Mouse (Mus musculus) embryonic facial prominence, embryonic 11.5 days (tissue): Measurements from ENCODE around the gene Wars2. TPM values are rescaled to one million over a fixed set of nuclear protein-coding genes. Genes with fewer than 3 reads are reported as not detected.

Experiments
- ATAC-seq: fragments of 200-750 bp; cut with Nextera tagmentation; replicated peaks from 2 replicates; pipeline ENCODE4 v1.8.0; 2017; ENCODE audit warnings: low read depth; ENCODE audit not compliant: insufficient number of reproducible peaks, low FRiP score, low TSS enrichment
- DNase-seq: peaks from one replicate; pipeline ENCODE4 v3.0.0-alpha.2; 2015; ENCODE audit warnings: low spot score
- H3K27ac ChIP-seq: fragments of 300-500 bp; sonication (generic); replicated peaks from 2 replicates; pipeline ENCODE4 v1.5.1; 2014; ENCODE audit warnings: mild to moderate bottlenecking, low read depth, low read length, control low read depth
- H3K27me3 ChIP-seq: fragments of 300-500 bp; sonication (generic); 2 replicates; pipeline ENCODE4 v1.6.1; 2014; ENCODE audit warnings: mild to moderate bottlenecking, low read length, moderate library complexity, mixed read lengths; ENCODE audit not compliant: control insufficient read depth, insufficient read depth
- H3K36me3 ChIP-seq: fragments of 300-500 bp; sonication (generic); replicated peaks from 2 replicates; pipeline ENCODE4 v1.6.1; 2014; ENCODE audit warnings: low read depth, mild to moderate bottlenecking, low read length, moderate library complexity, mixed read lengths; ENCODE audit not compliant: control insufficient read depth, insufficient read depth
- H3K4me1 ChIP-seq: fragments of 300-500 bp; sonication (generic); 2 replicates; pipeline ENCODE4 v1.6.1; 2014; ENCODE audit warnings: low read length, mixed read lengths; ENCODE audit not compliant: control insufficient read depth, insufficient read depth
- H3K4me2 ChIP-seq: fragments of 300-500 bp; sonication (generic); 2 replicates; pipeline ENCODE4 v1.6.1; 2014; ENCODE audit warnings: low read depth, mild to moderate bottlenecking, control low read depth, low read length, moderate library complexity
- H3K4me3 ChIP-seq: fragments of 300-500 bp; sonication (generic); 2 replicates; pipeline ENCODE4 v1.5.1; 2014; ENCODE audit warnings: low read depth, low read length, control low read depth
- H3K9ac ChIP-seq: fragments of 300-500 bp; sonication (generic); replicated peaks from 2 replicates; pipeline ENCODE4 v1.6.1; 2014; ENCODE audit warnings: mild to moderate bottlenecking, control low read depth, low read length
- H3K9me3 ChIP-seq: fragments of 300-500 bp; sonication (generic); replicated peaks from 2 replicates; pipeline ENCODE4 v1.6.1; 2016; ENCODE audit warnings: mild to moderate bottlenecking, low read length, inconsistent platforms, mixed read lengths; ENCODE audit not compliant: control insufficient read depth
- WGBS: fragments of 180-500 bp; shearing (Covaris S2); extraction: QIAGEN DNeasy Blood & Tissue Kit; methylation state at CpG from one replicate; pipeline ENCODE4 v1.1.7; 2014; 5-methylcytosine and 5-hydroxymethylcytosine counted together
- polyA plus RNA-seq: library from polyadenylated mRNA; unstranded; fragments of >200 nt; fragmentation: Nextera tagmentation; extraction: Ambion mirVana; gene quantifications from 2 replicates; pipeline ENCODE4 v1.2.1, GENCODE M21; 2014

The Wars2 gene
- polyA plus RNA-seq, 1 experiment from 2014 or later = 9.3 TPM

GRCm38 (mm10) chr3:99235804-99236755, 95.2 kb downstream of the Wars2 start:
- Histone ChIP-seq H3K27me3 (peaks cover 58% of the 10 kb centered on the region), H3K4me2 (no peak overlapping the region), H3K4me3 (no peak overlapping the region), H3K27ac (no peak overlapping the region), H3K4me1 (0 out of 2 replicates have a peak, but pooled peaks cover 4% of the 10 kb centered on the region), H3K9me3 (no peaks in the 10 kb centered on the region), H3K36me3 (no peaks in the 10 kb centered on the region), H3K9ac (no peak overlapping the region)
- 4% methylated on average over 18 of the region's 18 CpGs for WGBS
- DNase-seq = peak; percentile 38
- no peak for ATAC-seq

GRCm38 (mm10) chr3:99238691-99239090, 97.8 kb downstream of the Wars2 start:
- no peak for ATAC-seq
- H3K4me1 ChIP-seq = peaks cover under 1% of the 10 kb centered on the region; the same call in 1 of the 2 replicates
- no peak for DNase-seq
- no peak overlapping the region for H3K9ac ChIP-seq
- H3K36me3 ChIP-seq = no peaks in the 10 kb centered on the region
- no peak overlapping the region for H3K4me3 ChIP-seq
- WGBS = 5% methylated on average over 1 of the region's 1 CpGs
- H3K27me3 ChIP-seq = peaks cover 78% of the 10 kb centered on the region
- no peak overlapping the region for H3K27ac ChIP-seq
- H3K9me3 ChIP-seq = no peaks in the 10 kb centered on the region
- H3K4me2 ChIP-seq = no peak overlapping the region

DNA sequence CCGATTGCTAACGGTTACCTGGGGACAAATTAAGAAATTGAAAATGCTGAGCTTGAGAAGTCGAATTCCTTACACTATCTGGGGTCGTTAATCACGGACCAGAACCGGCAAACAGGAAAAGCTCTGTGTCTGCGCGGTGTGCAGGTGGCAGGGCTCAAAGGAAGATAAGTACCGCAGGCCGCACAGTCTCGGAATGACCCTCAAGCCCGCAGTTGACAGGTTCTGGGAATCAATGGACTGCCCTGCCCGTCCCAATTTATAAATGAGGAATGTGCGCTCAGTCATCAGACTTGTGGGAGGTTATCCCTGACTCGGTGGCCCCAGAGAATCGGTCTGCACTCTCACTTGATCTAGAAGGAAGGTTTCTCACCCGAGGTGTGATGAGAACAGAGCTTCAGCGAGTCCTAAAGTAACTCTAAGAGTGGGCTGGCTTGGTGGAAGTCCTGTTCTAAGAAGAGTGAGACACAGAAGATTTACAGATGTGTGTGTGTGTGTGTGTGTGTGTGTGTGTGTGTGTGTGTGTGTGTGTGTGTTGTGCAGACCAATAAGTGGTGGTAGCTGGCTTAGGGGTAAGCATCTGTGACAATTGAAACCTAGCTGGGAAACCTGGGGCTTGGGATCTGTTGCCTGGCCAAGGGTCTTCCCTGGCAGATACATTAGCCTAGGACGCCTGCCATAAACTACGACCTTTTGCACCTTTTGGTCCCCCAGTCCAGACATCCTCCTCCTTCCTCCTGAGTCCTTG, 98.6 kb downstream of the Wars2 start:
- DNase-seq (no peak), ATAC-seq (no peak)
- Histone ChIP-seq H3K36me3 (no peaks in the 10 kb centered on the region), H3K4me1 (no peaks in the 10 kb centered on the region; the same call in 1 of the 2 replicates), H3K4me3 (no peak overlapping the region), H3K9ac (no peak overlapping the region), H3K27me3 (peaks cover 80% of the 10 kb centered on the region), H3K4me2 (no peak overlapping the region), H3K27ac (no peak overlapping the region), H3K9me3 (no peaks in the 10 kb centered on the region)
- 2% methylated on average over 20 of the region's 20 CpGs for WGBS

GRCm38 (mm10) chr3:99240213-99240720, 99.4 kb downstream of the Wars2 start, which contains the start of gene Tbx15:
Tbx15 (plus strand) TSS chr3:99240381.
- no peaks in the 10 kb centered on the region for H3K36me3 ChIP-seq
- H3K9me3 ChIP-seq = no peaks in the 10 kb centered on the region
- H3K4me2 ChIP-seq = peak within 1 kb of the TSS; percentile 33
- no peak within 1 kb of the TSS for H3K27ac ChIP-seq
- H3K4me1 ChIP-seq = no peaks in the 10 kb centered on the region; the same call in 1 of the 2 replicates
- ATAC-seq = no peak
- DNase-seq = no peak
- peak within 1 kb of the TSS; percentile 39 for H3K9ac ChIP-seq
- WGBS = under 1% methylated on average over 18 of the region's 20 CpGs
- peak within 1 kb of the TSS; percentile 18 for H3K4me3 ChIP-seq
- peaks cover 80% of the 10 kb centered on the region for H3K27me3 ChIP-seq

DNA sequence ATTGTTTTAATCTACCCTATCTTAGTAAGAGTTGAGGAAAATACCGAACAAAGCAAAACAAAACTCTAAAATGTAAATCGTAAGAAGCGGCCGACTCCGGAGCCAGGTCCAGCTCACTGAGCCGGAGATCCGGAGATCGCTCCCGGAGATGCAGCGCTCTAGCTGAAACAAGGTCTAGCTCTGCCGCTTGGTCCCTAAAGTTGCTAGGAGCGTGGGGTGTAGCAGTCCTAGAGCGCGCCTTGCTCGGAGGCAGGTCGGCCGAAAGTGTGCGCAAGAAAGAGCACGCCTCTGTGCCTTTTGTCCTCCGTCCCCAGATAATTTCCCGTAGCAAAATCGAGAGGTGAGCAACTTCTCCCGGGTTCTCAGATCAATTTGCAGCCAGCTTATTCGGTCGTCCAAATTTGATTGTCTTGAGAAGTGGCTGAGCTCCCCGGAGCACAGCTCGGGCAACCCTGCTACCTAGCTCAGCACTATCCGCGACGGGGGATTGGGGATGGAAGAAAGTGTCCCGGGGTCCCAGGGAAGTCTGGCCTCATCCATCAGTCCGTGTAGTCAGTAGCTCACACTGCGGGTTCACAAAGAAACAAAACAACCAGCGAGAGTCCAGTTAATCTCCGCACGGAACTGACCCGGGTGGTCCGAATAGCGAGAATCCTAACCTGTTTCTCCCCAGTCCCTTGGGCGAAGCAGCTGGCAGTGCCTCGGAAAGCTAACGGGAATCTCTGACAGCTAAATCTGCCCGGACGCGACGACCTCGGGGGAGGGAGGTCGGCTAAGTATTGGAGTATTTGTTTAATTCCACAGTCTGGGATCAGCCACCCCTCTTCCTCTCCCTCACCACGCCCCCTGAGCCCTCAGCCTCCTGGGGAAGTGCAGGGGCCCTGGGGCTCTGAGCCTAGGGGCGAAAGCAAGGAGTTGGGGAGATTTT, 100.2 kb downstream of the Wars2 start:
- Histone ChIP-seq H3K36me3 (no peaks in the 10 kb centered on the region), H3K9me3 (no peaks in the 10 kb centered on the region), H3K27ac (no peak overlapping the region), H3K4me1 (no peaks in the 10 kb centered on the region; the same call in 1 of the 2 replicates), H3K27me3 (peaks cover 79% of the 10 kb centered on the region), H3K4me3 (peak overlapping the region; percentile 18), H3K4me2 (peak overlapping the region; percentile 33), H3K9ac (peak overlapping the region; percentile 39)
- WGBS = under 1% methylated on average over 50 of the region's 50 CpGs
- DNase-seq (peak; percentile 52), ATAC-seq (no peak)

GRCm38 (mm10) chr3:99242481-99242880, 101.6 kb downstream of the Wars2 start:
- Histone ChIP-seq H3K27me3 (peaks cover 82% of the 10 kb centered on the region), H3K9me3 (no peaks in the 10 kb centered on the region), H3K4me2 (no peak overlapping the region), H3K27ac (no peak overlapping the region), H3K4me3 (no peak overlapping the region), H3K9ac (no peak overlapping the region), H3K36me3 (no peaks in the 10 kb centered on the region), H3K4me1 (no peaks in the 10 kb centered on the region; the same call in 1 of the 2 replicates)
- ATAC-seq (no peak), DNase-seq (peak; percentile 4)
- WGBS = 7% methylated on average over 8 of the region's 8 CpGs

- no peak for ATAC-seq
- Histone ChIP-seq H3K9ac (no peak overlapping the region), H3K27me3 (peaks cover 74% of the 10 kb centered on the region), H3K4me1 (no peaks in the 10 kb centered on the region; the same call in 1 of the 2 replicates), H3K4me3 (no peak overlapping the region), H3K9me3 (no peaks in the 10 kb centered on the region), H3K4me2 (no peak overlapping the region), H3K36me3 (no peaks in the 10 kb centered on the region), H3K27ac (no peak overlapping the region)
- WGBS = 24% methylated on average over 3 of the region's 3 CpGs
- DNase-seq = no peak
Observed at GRCm38 (mm10) chr3:99245341-99245740, 104.5 kb downstream of the Wars2 start.
